Mouse (Mus musculus) G1E (cell line): ENCODE data around the gene Ppif. TPM values are rescaled to one million over a fixed set of nuclear protein-coding genes. Genes with fewer than 3 reads are reported as not detected.

Source experiments
- ATAC-seq: 2 replicates; pipeline ENCODE4 v1.8.0; 2016; ENCODE audit warnings: mild to moderate bottlenecking; ENCODE audit not compliant: insufficient number of reproducible peaks, poor library complexity, low FRiP score, severe bottlenecking; ENCODE audit errors: extremely low read depth
- DNase-seq: peaks from one replicate; pipeline ENCODE4 v3.0.0; 2012; ENCODE audit warnings: low spot score
- H3K27me3 ChIP-seq: 2 replicates; pipeline ENCODE4 v1.6.1; 2012; ENCODE audit warnings: mild to moderate bottlenecking, low read length, inconsistent platforms; ENCODE audit not compliant: insufficient read depth
- H3K36me3 ChIP-seq: replicated peaks from 2 replicates; pipeline ENCODE3; 2012; ENCODE audit warnings: mild to moderate bottlenecking, inconsistent platforms
- H3K4me1 ChIP-seq: 2 replicates; pipeline ENCODE4 v1.6.1; 2012; ENCODE audit warnings: low read depth, low read length, inconsistent platforms, mixed read lengths; ENCODE audit not compliant: insufficient read depth
- H3K4me3 ChIP-seq: 2 replicates; pipeline ENCODE4 v1.5.1; 2012; ENCODE audit warnings: low read depth, mild to moderate bottlenecking, inconsistent platforms, low read length, moderate library complexity, mixed read lengths
- H3K9me3 ChIP-seq: replicated peaks from 2 replicates; pipeline ENCODE4 v1.6.1; 2012; ENCODE audit warnings: inconsistent platforms
- CTCF ChIP-seq: IDR thresholded peaks from 2 replicates; pipeline ENCODE4 v1.5.1; 2012; ENCODE audit warnings: low read depth, low read length, inconsistent platforms, mixed read lengths
- GATA1 ChIP-seq: IDR thresholded peaks from 2 replicates; pipeline ENCODE4 v1.6.1; 2012; ENCODE audit warnings: borderline replicate concordance, low read length, inconsistent platforms, mixed read lengths
- GATA2 ChIP-seq: IDR thresholded peaks from 2 replicates; pipeline ENCODE4 v1.6.1; 2012; ENCODE audit warnings: low read depth, low read length, inconsistent platforms, borderline replicate concordance
- POLR2AphosphoS5 ChIP-seq: IDR thresholded peaks from 2 replicates; pipeline ENCODE4 v1.6.1; 2012; ENCODE audit warnings: low read depth, low read length, inconsistent platforms; ENCODE audit not compliant: insufficient replicate concordance
- TAL1 ChIP-seq: conservative IDR thresholded peaks from 2 replicates; pipeline ENCODE4 v1.6.1; 2012; ENCODE audit warnings: low read depth, low read length, inconsistent platforms, mixed read lengths
- polyA plus RNA-seq: library from polyadenylated mRNA; stranded (reverse); fragments of >175 nt; gene quantifications from 2 replicates; pipeline ENCODE4 v1.2.3, GENCODE M21; 2012
- total RNA-seq, 2 experiments: library from RNA; stranded (forward) in 1 of 2; stranded (reverse) in 1 of 2; fragments of 200-1000 nt in 1 of 2; fragments of >200 nt in 1 of 2; fragmentation: Nextera tagmentation in 1 of 2; gene quantifications; 2 replicates each; pipeline ENCODE4 v1.2.3; 2014 to 2017

Ppif gene
- total and polyA plus RNA-seq, 3 experiments, result 13.9 to 55.6 (median 41.0) TPM

DNA sequence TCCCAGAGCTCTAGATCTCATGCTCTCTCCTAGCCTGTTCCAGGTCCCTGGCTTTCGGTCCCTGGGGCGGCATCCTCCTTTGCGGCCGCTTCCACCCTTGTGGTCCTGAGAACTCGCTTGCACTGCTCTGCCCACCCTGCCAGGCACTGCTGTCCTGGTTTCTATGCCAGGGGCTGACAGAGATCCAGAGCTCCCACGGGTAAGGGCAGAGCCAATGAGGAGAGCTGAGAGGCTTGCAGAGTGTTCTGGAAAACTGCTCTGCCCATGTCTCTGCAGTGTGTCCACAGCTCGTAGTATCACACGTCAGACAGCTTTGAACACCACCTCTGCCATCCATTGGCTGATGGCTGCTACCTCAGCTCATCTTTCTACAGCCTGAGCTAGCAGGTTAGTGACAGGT, 23.8 kb downstream of the Ppif start:
- no peak for TF ChIP-seq GATA2
- TF ChIP-seq TAL1, result no peak
- no peak for TF ChIP-seq GATA1
- TF ChIP-seq CTCF, result no peak
- TF ChIP-seq POLR2AphosphoS5, result no peak
- H3K4me1 ChIP-seq, result peaks cover 9% of the 10 kb centered on the region
- peaks cover 7% of the 10 kb centered on the region; the same call in 1 of the 2 replicates for H3K27me3 ChIP-seq
- ATAC-seq (no peak), DNase-seq (no peak)
- H3K9me3 ChIP-seq, result no peaks in the 10 kb centered on the region
- no peak overlapping the region for H3K4me3 ChIP-seq
- no peaks in the 10 kb centered on the region for H3K36me3 ChIP-seq

DNA sequence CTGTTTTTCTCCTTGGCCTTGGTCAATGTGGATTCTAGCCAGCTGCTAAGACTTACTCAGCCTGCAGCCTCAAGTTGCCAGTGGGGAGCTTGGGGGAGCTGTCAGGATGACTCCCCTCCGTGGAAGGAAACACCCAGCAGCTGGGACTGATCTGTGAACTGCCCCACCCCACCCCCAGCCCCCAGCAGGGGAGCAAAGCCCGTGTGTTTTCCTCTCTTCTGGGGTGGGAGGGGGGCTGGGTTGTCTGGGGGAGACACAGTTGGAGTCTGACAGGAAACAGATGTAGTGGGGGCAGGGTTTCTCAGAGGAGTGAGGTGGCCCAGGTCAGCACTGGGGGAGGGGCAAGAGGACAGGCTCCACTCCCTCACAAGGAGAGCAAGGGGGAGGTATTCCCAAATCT, 24.5 kb downstream of the Ppif start:
- no peaks in the 10 kb centered on the region for H3K9me3 ChIP-seq
- no peaks in the 10 kb centered on the region for H3K36me3 ChIP-seq
- H3K4me3 ChIP-seq, result no peak overlapping the region
- DNase-seq (no peak), ATAC-seq (no peak)
- TF ChIP-seq POLR2AphosphoS5, result no peak
- no peak for TF ChIP-seq GATA2
- no peak for TF ChIP-seq CTCF
- no peak for TF ChIP-seq GATA1
- H3K4me1 ChIP-seq, result peaks cover 9% of the 10 kb centered on the region
- H3K27me3 ChIP-seq, result peaks cover 7% of the 10 kb centered on the region; the same call in 1 of the 2 replicates

DNA sequence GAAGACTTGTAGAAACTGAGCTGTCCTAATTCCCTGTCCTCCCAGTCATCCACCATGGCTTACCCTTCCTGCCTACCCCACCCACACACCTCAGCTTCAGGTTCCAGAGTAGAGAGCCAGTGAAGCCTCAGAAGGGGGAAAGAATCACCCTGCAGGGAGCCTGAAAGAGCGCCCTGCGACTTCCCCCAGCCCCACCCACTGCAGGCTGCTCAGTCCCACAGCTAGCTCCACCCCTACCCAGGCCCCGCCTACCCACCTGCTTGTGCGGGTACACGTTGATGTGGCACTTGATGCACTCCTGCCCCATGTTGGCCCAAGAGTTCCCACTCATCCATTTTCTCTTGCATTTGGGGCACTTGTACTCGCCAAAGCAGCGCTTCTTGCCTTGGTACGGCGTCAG, 25.4 kb downstream of the Ppif start:
- Histone ChIP-seq H3K27me3 (peaks cover 4% of the 10 kb centered on the region; the same call in 1 of the 2 replicates), H3K4me3 (no peak overlapping the region), H3K9me3 (no peaks in the 10 kb centered on the region), H3K4me1 (peaks cover 9% of the 10 kb centered on the region), H3K36me3 (no peaks in the 10 kb centered on the region)
- ATAC-seq, result no peak
- DNase-seq, result no peak
- no peak for TF ChIP-seq CTCF
- TF ChIP-seq GATA1, result no peak
- TF ChIP-seq GATA2, result no peak
- TF ChIP-seq POLR2AphosphoS5, result no peak
- no peak for TF ChIP-seq TAL1

DNA sequence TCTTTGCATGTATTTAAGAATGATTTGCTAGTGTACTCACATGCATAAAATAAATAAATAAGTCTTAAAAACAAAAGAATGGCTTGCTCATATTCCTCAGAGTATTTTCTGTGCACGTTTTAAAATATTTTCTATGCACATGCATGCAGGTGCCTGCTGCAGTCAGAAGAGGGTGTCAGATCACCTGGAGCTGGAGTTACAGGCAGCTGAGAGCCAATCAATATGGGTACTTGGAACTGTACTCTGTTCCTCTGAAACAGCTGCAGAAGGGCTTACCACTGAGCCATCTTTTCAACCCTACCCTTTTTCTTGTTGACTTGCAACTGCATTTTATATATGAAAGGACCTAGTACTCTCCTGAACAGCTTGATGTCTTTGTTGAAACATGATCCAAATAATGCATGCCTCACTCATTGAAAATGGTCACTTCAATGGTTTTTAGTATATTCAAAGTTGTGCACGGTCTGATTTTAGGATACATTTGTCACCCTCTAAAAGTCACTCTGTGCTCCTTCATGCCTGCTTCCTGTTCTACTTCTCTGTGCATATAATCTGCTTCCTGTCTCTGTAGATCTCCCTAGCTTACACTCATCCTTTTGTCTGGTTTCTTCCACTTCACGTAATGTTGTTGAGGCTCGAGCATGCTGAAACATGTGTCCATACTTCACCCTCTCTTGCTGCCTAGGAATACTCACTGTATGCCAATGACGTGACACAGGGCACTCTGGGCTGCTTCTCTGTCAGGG, 27.2 kb downstream of the Ppif start:
- H3K4me1 ChIP-seq, result peaks cover 9% of the 10 kb centered on the region
- no peak overlapping the region for H3K4me3 ChIP-seq
- no peaks in the 10 kb centered on the region for H3K9me3 ChIP-seq
- TF ChIP-seq GATA2 (no peak), CTCF (no peak), GATA1 (no peak), POLR2AphosphoS5 (no peak), TAL1 (no peak)
- no peak for DNase-seq
- H3K36me3 ChIP-seq, result no peaks in the 10 kb centered on the region
- no peaks in the 10 kb centered on the region; the same call in 1 of the 2 replicates for H3K27me3 ChIP-seq
- no peak for ATAC-seq

DNA sequence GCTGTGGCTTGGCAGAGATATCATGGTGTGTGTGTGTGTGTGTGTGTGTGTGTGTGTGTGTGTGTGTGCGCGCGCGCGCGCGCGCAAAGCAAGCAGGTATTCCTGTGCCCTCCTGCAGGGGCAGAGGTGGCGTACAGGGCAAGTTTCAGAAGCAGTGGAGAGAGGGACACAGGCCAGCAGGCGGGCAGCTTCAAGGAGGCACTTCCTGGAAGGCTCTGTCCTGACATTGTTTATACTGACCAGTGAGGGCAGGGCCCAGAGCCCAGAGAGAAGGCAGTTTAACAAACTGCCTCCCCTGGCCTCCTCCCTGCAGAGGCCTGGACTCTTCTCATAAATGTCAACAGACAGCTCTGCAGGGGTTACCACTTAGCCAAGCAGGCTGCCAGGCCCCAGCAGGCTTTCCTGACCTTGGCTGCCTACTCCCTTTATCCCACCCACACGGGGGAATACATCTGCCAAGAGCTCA, 31.1 kb downstream of the Ppif start:
- H3K4me3 ChIP-seq, result no peak overlapping the region
- DNase-seq (no peak), ATAC-seq (no peak)
- H3K4me1 ChIP-seq, result no peaks in the 10 kb centered on the region
- TF ChIP-seq GATA2, result no peak
- no peak for TF ChIP-seq TAL1
- no peak for TF ChIP-seq POLR2AphosphoS5
- TF ChIP-seq CTCF, result no peak
- no peak for TF ChIP-seq GATA1
- no peaks in the 10 kb centered on the region for H3K9me3 ChIP-seq
- H3K27me3 ChIP-seq, result no peaks in the 10 kb centered on the region; the same call in 1 of the 2 replicates
- no peaks in the 10 kb centered on the region for H3K36me3 ChIP-seq

DNA sequence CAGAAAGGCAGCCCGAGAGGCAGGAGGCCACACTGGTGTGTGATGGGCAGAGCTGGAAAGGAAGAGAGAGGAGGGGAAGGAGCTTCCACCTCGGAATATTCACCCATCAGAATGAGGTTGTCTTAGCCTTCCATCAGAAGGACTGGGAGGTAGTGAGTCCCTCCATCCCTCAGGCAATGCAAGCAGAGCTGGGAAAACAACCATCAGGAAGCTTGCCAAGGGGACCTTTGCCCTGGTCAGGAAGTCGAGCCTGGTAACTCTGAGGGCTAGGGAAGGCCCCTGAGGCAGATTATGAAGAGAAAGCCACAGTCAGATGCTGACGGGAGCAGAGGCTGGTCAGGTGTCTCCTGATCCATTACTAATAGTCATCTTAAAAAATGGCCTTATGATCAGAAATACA, 31.7 kb downstream of the Ppif start:
- ATAC-seq, result no peak
- no peaks in the 10 kb centered on the region for H3K36me3 ChIP-seq
- no peaks in the 10 kb centered on the region for H3K9me3 ChIP-seq
- H3K27me3 ChIP-seq, result no peaks in the 10 kb centered on the region; the same call in 1 of the 2 replicates
- no peaks in the 10 kb centered on the region for H3K4me1 ChIP-seq
- no peak for DNase-seq
- H3K4me3 ChIP-seq, result no peak overlapping the region
- TF ChIP-seq TAL1 (no peak), CTCF (no peak), GATA1 (no peak), POLR2AphosphoS5 (no peak), GATA2 (no peak)
